Mouse (Mus musculus): Measurements from ENCODE around the gene Cyp2d11. TPM values are rescaled to one million over a fixed set of nuclear protein-coding genes. Genes with fewer than 3 reads are reported as not detected.

The Cyp2d11 gene
- polyA plus RNA-seq, 1 experiment, result not detected

DNA sequence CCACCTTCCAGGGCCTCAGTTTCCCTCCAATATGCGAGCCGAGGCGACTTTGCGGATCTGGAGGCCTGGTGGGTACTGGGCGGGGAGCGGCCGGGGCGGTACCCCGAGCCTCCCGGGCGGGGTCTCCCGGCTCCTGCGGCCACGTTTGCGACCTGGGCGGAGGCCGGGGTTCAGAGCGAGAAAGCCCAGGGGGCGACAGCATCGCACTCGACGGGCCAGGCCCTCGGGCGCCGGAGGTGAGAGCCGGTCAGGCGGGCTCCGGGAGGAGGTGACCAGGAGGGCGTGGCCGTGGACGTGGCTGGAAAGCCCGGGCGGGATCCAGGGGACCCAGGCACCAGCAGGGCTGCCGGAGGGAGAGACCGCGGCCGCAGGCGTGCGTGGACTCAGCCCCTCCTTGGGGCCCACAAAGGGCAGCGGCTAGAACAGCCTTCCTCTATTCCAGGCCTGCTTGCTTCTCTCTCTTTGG, 52.8 kb downstream of the Cyp2d11 start:
- H3K27ac ChIP-seq (ENCODE audit: insufficient read depth, low read depth, low read length), result no peak overlapping the region
- peaks cover 25% of the 10 kb centered on the region for H3K4me1 ChIP-seq (ENCODE audit: control insufficient read depth, insufficient read depth, low read length)
- WGBS, result 16% methylated on average over 40 of the region's 40 CpGs
- H3K4me3 ChIP-seq (ENCODE audit: insufficient read depth, low read depth, low read length), result no peak overlapping the region
- TF ChIP-seq CTCF (IDR thresholded peaks at IDR 0.05; ENCODE audit: insufficient read depth, low read depth, low read length) (no peak), POLR2A (IDR thresholded peaks at IDR 0.05; ENCODE audit: insufficient read depth, low read depth, low read length) (no peak)

DNA sequence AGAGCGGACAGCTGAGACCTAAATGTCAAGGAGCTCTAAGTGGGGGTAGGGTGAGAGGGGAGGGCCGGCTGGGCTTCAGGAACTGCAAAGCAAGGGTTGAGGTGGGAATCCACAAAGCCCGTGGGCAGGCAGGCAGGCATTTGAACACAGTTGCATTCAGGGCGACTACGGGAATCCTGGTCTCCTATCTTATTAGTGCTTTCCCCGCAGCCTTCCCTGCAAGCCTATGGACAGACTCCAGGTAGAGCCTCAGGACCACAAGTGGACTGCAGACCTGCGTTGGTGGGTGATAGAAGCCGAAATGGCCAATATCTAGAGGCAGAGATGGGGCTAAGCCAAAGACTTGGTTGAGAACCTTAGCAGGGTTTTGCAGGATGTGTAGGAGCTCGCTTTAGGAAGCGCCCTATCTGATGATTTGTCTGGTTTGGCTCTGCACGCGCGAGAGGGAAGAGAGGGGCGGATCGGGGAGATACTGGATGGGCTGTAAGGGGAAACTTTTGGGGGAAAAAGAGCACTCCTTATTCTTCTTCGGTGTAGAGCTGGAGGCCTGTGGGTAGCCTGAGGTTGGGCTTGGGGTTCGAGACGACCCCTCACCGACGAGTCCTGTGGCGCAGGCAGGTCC, 53.3 kb downstream of the Cyp2d11 start:
- Histone ChIP-seq H3K27ac (ENCODE audit: insufficient read depth, low read depth, low read length) (no peak overlapping the region), H3K4me3 (ENCODE audit: insufficient read depth, low read depth, low read length) (no peak overlapping the region), H3K4me1 (ENCODE audit: control insufficient read depth, insufficient read depth, low read length) (peaks cover 25% of the 10 kb centered on the region)
- TF ChIP-seq POLR2A (IDR thresholded peaks at IDR 0.05; ENCODE audit: insufficient read depth, low read depth, low read length), result no peak
- no peak for TF ChIP-seq CTCF (IDR thresholded peaks at IDR 0.05; ENCODE audit: insufficient read depth, low read depth, low read length)
- 57% methylated on average over 21 of the region's 21 CpGs for WGBS

- Histone ChIP-seq H3K4me1 (ENCODE audit: control insufficient read depth, insufficient read depth, low read length) (peaks cover 25% of the 10 kb centered on the region), H3K4me3 (ENCODE audit: insufficient read depth, low read depth, low read length) (no peak overlapping the region), H3K27ac (ENCODE audit: insufficient read depth, low read depth, low read length) (no peak overlapping the region)
- TF ChIP-seq CTCF (IDR thresholded peaks at IDR 0.05; ENCODE audit: insufficient read depth, low read depth, low read length) (no peak), POLR2A (IDR thresholded peaks at IDR 0.05; ENCODE audit: insufficient read depth, low read depth, low read length) (no peak)
- WGBS, result 71% methylated on average over 8 of the region's 8 CpGs
Observed at GRCm38 (mm10) chr15:82339634-82340254, 54.1 kb downstream of the Cyp2d11 start.

Other genes starting within 250 kb of the Cyp2d11 start
- gene Srebf2, start 246.8 kb downstream of the Cyp2d11 start, polyA plus RNA-seq (2012; ENCODE audit: insufficient read depth, insufficient read length, low replicate concordance, missing spikeins), result 282 TPM in 1 of 2 replicates, not detected in the other
- not detected in 2 replicates for gene Shisa8, start 181.2 kb downstream of the Cyp2d11 start, polyA plus RNA-seq (2012; ENCODE audit: insufficient read depth, insufficient read length, low replicate concordance, missing spikeins)
- gene Tnfrsf13c, start 169.7 kb downstream of the Cyp2d11 start, polyA plus RNA-seq (2012; ENCODE audit: insufficient read depth, insufficient read length, low replicate concordance, missing spikeins), result not detected in 2 replicates
- not detected in 2 replicates for gene Cenpm, start 149.3 kb downstream of the Cyp2d11 start, polyA plus RNA-seq (2012; ENCODE audit: insufficient read depth, insufficient read length, low replicate concordance, missing spikeins)
- not detected in 2 replicates for gene 1500009C09Rik, start 141.6 kb downstream of the Cyp2d11 start, polyA plus RNA-seq (2012; ENCODE audit: insufficient read depth, insufficient read length, low replicate concordance, missing spikeins)
- gene Sept3, start 119.1 kb downstream of the Cyp2d11 start, polyA plus RNA-seq (2012; ENCODE audit: insufficient read depth, insufficient read length, low replicate concordance, missing spikeins), result 252 and 297 TPM in 2 replicates
- gene Wbp2nl, start 95.1 kb downstream of the Cyp2d11 start, polyA plus RNA-seq (2012; ENCODE audit: insufficient read depth, insufficient read length, low replicate concordance, missing spikeins), result not detected in 2 replicates
- gene Naga, start 55.1 kb downstream of the Cyp2d11 start, polyA plus RNA-seq (2012; ENCODE audit: insufficient read depth, insufficient read length, low replicate concordance, missing spikeins), result not detected in 2 replicates
- gene Pheta2, start 55.1 kb downstream of the Cyp2d11 start, polyA plus RNA-seq (2012; ENCODE audit: insufficient read depth, insufficient read length, low replicate concordance, missing spikeins), result not detected in 2 replicates
- not detected in 2 replicates for gene Smdt1, start 55.1 kb downstream of the Cyp2d11 start, polyA plus RNA-seq (2012; ENCODE audit: insufficient read depth, insufficient read length, low replicate concordance, missing spikeins)
- gene Ndufa6, start 39.7 kb downstream of the Cyp2d11 start, polyA plus RNA-seq (2012; ENCODE audit: insufficient read depth, insufficient read length, low replicate concordance, missing spikeins), result not detected in 2 replicates
- gene Cyp2d22, start 13.8 kb downstream of the Cyp2d11 start, polyA plus RNA-seq (2012; ENCODE audit: insufficient read depth, insufficient read length, low replicate concordance, missing spikeins), result not detected in 2 replicates
- gene Cyp2d10, start 13.2 kb upstream of the Cyp2d11 start, polyA plus RNA-seq (2012; ENCODE audit: insufficient read depth, insufficient read length, low replicate concordance, missing spikeins), result not detected in 2 replicates
- not detected in 2 replicates for gene Cyp2d9, start 39.4 kb upstream of the Cyp2d11 start, polyA plus RNA-seq (2012; ENCODE audit: insufficient read depth, insufficient read length, low replicate concordance, missing spikeins)
- not detected in 2 replicates for gene Cyp2d12, start 161.1 kb upstream of the Cyp2d11 start, polyA plus RNA-seq (2012; ENCODE audit: insufficient read depth, insufficient read length, low replicate concordance, missing spikeins)
- gene Cyp2d34, start 226.9 kb upstream of the Cyp2d11 start, polyA plus RNA-seq (2012; ENCODE audit: insufficient read depth, insufficient read length, low replicate concordance, missing spikeins), result not detected in 2 replicates

Data from olfactory bulb, adult 2 months (tissue).